Mouse (Mus musculus): ENCODE results near the gene Tmem159. TPM values are rescaled to one million over a fixed set of nuclear protein-coding genes. Genes with fewer than 3 reads are reported as not detected.

Gene Tmem159
- total and polyA plus RNA-seq, 3 experiments: not detected

GRCm38 (mm10) chr7:120156841-120157409 is 54.8 kb downstream of the Tmem159 start:
- H3K9me3 ChIP-seq (replicated peaks; ENCODE audit: low read length): peaks cover 12% of the 10 kb centered on the region
- no peak overlapping the region for H3K27ac ChIP-seq (ENCODE audit: insufficient read depth, low read depth)
- in situ Hi-C loops (cut with MboI; ENCODE audit: low pct_ligation_motif_present, low pct_unique_long_range_greater_than_20kb, low sequenced_read_pairs): no loop called here
- H3K79me2 ChIP-seq (replicated peaks; ENCODE audit: control insufficient read depth, extremely low read depth, insufficient read depth, poor library complexity, severe bottlenecking): no peaks in the 10 kb centered on the region
- no peak for DNase-seq (ENCODE audit: extremely low read depth)
- no peak overlapping the region for H3K4me3 ChIP-seq (replicated peaks in 1 of 3; ENCODE audit: low read depth in 2 of 3, low read length in 2 of 3, poor library complexity in 1 of 3)
- no peaks in the 10 kb centered on the region for H3K36me3 ChIP-seq (replicated peaks in 1 of 2; ENCODE audit: control insufficient read depth in 1 of 2, insufficient read depth in 1 of 2, low read length in 1 of 2)
- no peaks in the 10 kb centered on the region for H3K27me3 ChIP-seq (replicated peaks)
- H3K9ac ChIP-seq (ENCODE audit: insufficient read depth, low read depth): no peak overlapping the region
- H3K4me1 ChIP-seq (ENCODE audit: control insufficient read depth in 1 of 2, insufficient read depth in 2 of 2): no peaks in the 10 kb centered on the region
- dilution Hi-C loops (cut with MboI; ENCODE audit: extremely low pct_ligation_motif_present, extremely low pct_unique_long_range_greater_than_20kb, low sequenced_read_pairs): no loop called here
- TF ChIP-seq GABPA (IDR thresholded peaks at IDR 0.05; ENCODE audit: insufficient replicate concordance, low read depth, low read length) (no peak), MAX (IDR thresholded peaks at IDR 0.05; ENCODE audit: low read length) (no peak)
- no peak overlapping the region for H3K4me2 ChIP-seq (ENCODE audit: insufficient read depth, low read depth, poor library complexity, severe bottlenecking)

- Histone ChIP-seq H3K79me2 (replicated peaks; ENCODE audit: control insufficient read depth, extremely low read depth, insufficient read depth, poor library complexity, severe bottlenecking) (no peaks in the 10 kb centered on the region), H3K9me3 (replicated peaks; ENCODE audit: low read length) (peaks cover 12% of the 10 kb centered on the region), H3K27ac (ENCODE audit: insufficient read depth, low read depth) (no peak overlapping the region), H3K4me2 (ENCODE audit: insufficient read depth, low read depth, poor library complexity, severe bottlenecking) (no peak overlapping the region), H3K4me1 (ENCODE audit: control insufficient read depth in 1 of 2, insufficient read depth in 2 of 2) (no peaks in the 10 kb centered on the region), H3K4me3 (replicated peaks in 1 of 3; ENCODE audit: low read depth in 2 of 3, low read length in 2 of 3, poor library complexity in 1 of 3) (no peak overlapping the region), H3K27me3 (replicated peaks) (no peaks in the 10 kb centered on the region), H3K9ac (ENCODE audit: insufficient read depth, low read depth) (no peak overlapping the region), H3K36me3 (replicated peaks in 1 of 2; ENCODE audit: control insufficient read depth in 1 of 2, insufficient read depth in 1 of 2, low read length in 1 of 2) (no peaks in the 10 kb centered on the region)
- in situ Hi-C loops (cut with MboI; ENCODE audit: low pct_ligation_motif_present, low pct_unique_long_range_greater_than_20kb, low sequenced_read_pairs): no loop called here
- no peak for TF ChIP-seq UBTF (IDR thresholded peaks at IDR 0.05; ENCODE audit: low read depth, low read length)
- no peak for TF ChIP-seq MAFK (IDR thresholded peaks at IDR 0.05; ENCODE audit: insufficient replicate concordance, low read length)
- no peak for TF ChIP-seq E2F4 (IDR thresholded peaks at IDR 0.05; ENCODE audit: insufficient replicate concordance, low read depth, low read length)
- TF ChIP-seq RAD21 (IDR thresholded peaks at IDR 0.05; ENCODE audit: low read depth, low read length): no peak
- DNase-seq (ENCODE audit: extremely low read depth): no peak
- dilution Hi-C loops (cut with MboI; ENCODE audit: extremely low pct_ligation_motif_present, extremely low pct_unique_long_range_greater_than_20kb, low sequenced_read_pairs): no loop called here
These were observed 55.5 kb downstream of the Tmem159 start for GRCm38 (mm10) chr7:120157575-120158061.

- H3K4me1 ChIP-seq (ENCODE audit: control insufficient read depth in 1 of 2, insufficient read depth in 2 of 2): no peaks in the 10 kb centered on the region
- dilution Hi-C loops (cut with MboI; ENCODE audit: extremely low pct_ligation_motif_present, extremely low pct_unique_long_range_greater_than_20kb, low sequenced_read_pairs) (no loop called here), in situ Hi-C loops (cut with MboI; ENCODE audit: low pct_ligation_motif_present, low pct_unique_long_range_greater_than_20kb, low sequenced_read_pairs) (no loop called here)
- H3K27ac ChIP-seq (ENCODE audit: insufficient read depth, low read depth): no peak overlapping the region
- no peak for TF ChIP-seq NELFE (IDR thresholded peaks at IDR 0.05; ENCODE audit: low read depth, low read length)
- TF ChIP-seq JUN (IDR thresholded peaks at IDR 0.05; ENCODE audit: insufficient read depth, low read depth, low read length): no peak
- TF ChIP-seq ETS1 (conservative IDR thresholded peaks at IDR 0.05; ENCODE audit: low read depth, low read length): no peak
- TF ChIP-seq ZNF384 (IDR thresholded peaks at IDR 0.05; ENCODE audit: low read depth, low read length): no peak
- no peak for TF ChIP-seq KAT2A (IDR thresholded peaks at IDR 0.05; ENCODE audit: insufficient replicate concordance, low read length)
- no peak for TF ChIP-seq UBTF (IDR thresholded peaks at IDR 0.05; ENCODE audit: low read depth, low read length)
- no peaks in the 10 kb centered on the region for H3K27me3 ChIP-seq (replicated peaks)
- H3K79me2 ChIP-seq (replicated peaks; ENCODE audit: control insufficient read depth, extremely low read depth, insufficient read depth, poor library complexity, severe bottlenecking): no peaks in the 10 kb centered on the region
- no peak for DNase-seq (ENCODE audit: extremely low read depth)
- no peak overlapping the region for H3K9ac ChIP-seq (ENCODE audit: insufficient read depth, low read depth)
- no peak overlapping the region for H3K4me2 ChIP-seq (ENCODE audit: insufficient read depth, low read depth, poor library complexity, severe bottlenecking)
- H3K36me3 ChIP-seq (replicated peaks in 1 of 2; ENCODE audit: control insufficient read depth in 1 of 2, insufficient read depth in 1 of 2, low read length in 1 of 2): no peaks in the 10 kb centered on the region
- peaks cover 12% of the 10 kb centered on the region for H3K9me3 ChIP-seq (replicated peaks; ENCODE audit: low read length)
- H3K4me3 ChIP-seq (replicated peaks in 1 of 3; ENCODE audit: low read depth in 2 of 3, low read length in 2 of 3, poor library complexity in 1 of 3): no peak overlapping the region
These were observed 56.0 kb downstream of the Tmem159 start for GRCm38 (mm10) chr7:120158121-120158613.
